ENCODE assay signal across 7 mouse cellular contexts in genomic region chr13:40972976-40973375, GRCm38 (mm10).
"Had no signal": no experiment of that assay in that cellular context is flagged by ENCODE, and none has a peak within 500 bp of the region (broad histone marks: within the 10 kb centered on the region; RNA-seq: fewer than 3 reads in every experiment).

No protein-coding gene starts in this region.

- DNase-seq: lung, adult 18-20 months; lung, embryonic 14.5 days; lung, postnatal 10 days; lung, postnatal 4 days; midbrain, embryonic 14.5 days; right cerebral cortex, postnatal 14 days; thymus, postnatal 25 days had no signal
